ENCODE assay signal across 13 mouse cellular contexts in the genomic region with DNA sequence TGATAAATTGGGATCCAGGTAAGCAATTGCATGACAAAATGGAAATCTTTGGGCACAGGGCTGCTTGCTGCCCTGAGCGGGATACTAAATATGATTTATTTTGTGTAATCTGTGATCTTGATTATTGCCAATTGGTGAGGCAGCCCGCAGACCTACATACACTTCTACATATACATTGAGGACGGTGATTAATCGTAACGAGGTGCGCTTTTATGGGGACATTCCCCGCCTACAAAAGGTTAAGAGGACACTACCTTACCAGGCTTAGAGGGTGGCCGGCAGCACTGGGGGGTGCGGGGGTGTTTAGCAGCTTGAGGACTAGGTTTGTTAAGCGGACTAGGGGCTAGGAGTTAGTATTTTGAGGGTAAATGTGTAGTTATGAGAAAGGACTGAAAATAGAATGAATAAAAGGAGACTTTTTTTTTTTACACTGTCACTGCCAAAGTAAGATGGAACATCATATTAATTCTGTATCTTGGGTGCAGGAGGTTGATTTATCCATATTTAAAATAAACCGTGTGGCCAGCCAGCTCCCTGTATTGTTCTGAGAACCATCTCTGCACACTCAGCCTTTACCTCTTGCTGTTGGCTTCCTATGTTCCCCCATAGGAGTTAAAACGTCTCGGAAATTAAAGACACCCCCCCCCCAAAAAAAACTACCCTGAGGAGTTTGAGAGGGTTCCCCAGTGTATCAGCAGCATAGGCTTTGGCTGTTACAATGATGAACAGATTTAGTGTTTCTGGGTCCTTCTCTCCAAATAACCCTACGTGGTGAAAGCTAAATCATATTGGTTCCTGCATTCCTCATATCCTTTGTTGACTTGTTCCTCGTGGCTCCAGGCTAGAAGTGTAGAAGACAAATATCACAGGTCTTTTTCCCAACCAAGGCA. TPM values are rescaled to one million over a fixed set of nuclear protein-coding genes. Genes with fewer than 3 reads are reported as not detected.
DNase-seq lines count a peak whose midpoint lies in the region; ATAC-seq lines count a peak whose summit lies in the region.
"Had no signal": no experiment of that assay in that cellular context is flagged by ENCODE, and none has a peak within 500 bp of the region (broad histone marks: within the 10 kb centered on the region; RNA-seq: fewer than 3 reads in every experiment).

No protein-coding gene starts in this region.

- H3K4me1 ChIP-seq in heart, embryonic 13.5 days = peaks cover 19% of the 10 kb centered on the region
- peaks cover 3% of the 10 kb centered on the region; the same call in 1 of the 2 replicates for H3K4me1 ChIP-seq in hindbrain, embryonic 12.5 days

- H3K4me2 ChIP-seq in heart, embryonic 13.5 days = no peak overlapping the region
- H3K4me2 ChIP-seq in hindbrain, embryonic 12.5 days (replicated peaks) = peak overlapping the region; percentile 49

- WGBS in heart, embryonic 13.5 days = 4% methylated on average over 15 of the region's 15 CpGs
- 4% methylated on average over 15 of the region's 15 CpGs for WGBS in hindbrain, embryonic 12.5 days

- peaks cover 99% of the 10 kb centered on the region for H3K27me3 ChIP-seq in heart, embryonic 13.5 days (replicated peaks)
- H3K27me3 ChIP-seq in hindbrain, embryonic 12.5 days = peaks cover 93% of the 10 kb centered on the region

- H3K4me3 ChIP-seq in heart, embryonic 13.5 days = peak overlapping the region; percentile 29
- H3K4me3 ChIP-seq in hindbrain, embryonic 12.5 days = peak overlapping the region; percentile 44

- H3K9ac ChIP-seq in heart, embryonic 13.5 days = no peak overlapping the region
- peak overlapping the region; percentile 73 for H3K9ac ChIP-seq in hindbrain, embryonic 12.5 days
- H3K9ac ChIP-seq: forebrain, postnatal 0 days had no signal

- DNase-seq in heart, adult 9 months (ENCODE audit: low spot score in 2 of 2) = no peak
- peak; percentile 60 for DNase-seq in embryo, embryonic 10 days (ENCODE audit: low spot score)
- peak; percentile 63 for DNase-seq in neural tube, embryonic 10.5 days (ENCODE audit: extremely low spot score, low spot score)
- DNase-seq in gastrocnemius, postnatal 25 days = no peak
- no peak for DNase-seq in layer of hippocampus, adult 9-10 months (ENCODE audit: low spot score)
- no peak for DNase-seq in spleen, postnatal 4 days (ENCODE audit: low spot score in 2 of 2)
- DNase-seq: forebrain, postnatal 0 days; heart, postnatal 36 days; lung, adult 18-20 months had no signal

- no peaks in the 10 kb centered on the region for H3K36me3 ChIP-seq in heart, embryonic 13.5 days
- no peaks in the 10 kb centered on the region for H3K36me3 ChIP-seq in hindbrain, embryonic 12.5 days

- no peak overlapping the region for H3K27ac ChIP-seq in heart, embryonic 13.5 days (replicated peaks)
- H3K27ac ChIP-seq in hindbrain, embryonic 12.5 days = peak overlapping the region; percentile 97

- no peak for ATAC-seq in heart, embryonic 13.5 days (ENCODE audit: extremely low read depth, insufficient number of reproducible peaks, low FRiP score, low TSS enrichment)
- no peak for ATAC-seq in hindbrain, embryonic 12.5 days (ENCODE audit: low FRiP score)
- ATAC-seq: forebrain, postnatal 0 days; midbrain, embryonic 16.5 days had no signal

- H3K9me3 ChIP-seq in heart, embryonic 13.5 days = no peaks in the 10 kb centered on the region
- H3K9me3 ChIP-seq in hindbrain, embryonic 12.5 days (replicated peaks) = no peaks in the 10 kb centered on the region

RNA-seq across cellular contexts. Expression of a gene that starts 10.4 kb away (rescaled TPM):
- 0.09 TPM in 1 of 2 replicates, not detected in the other for polyA plus RNA-seq in heart, embryonic 13.5 days (2015; fragmentation: Nextera tagmentation; extraction: Ambion mirVana)
- 0.66 and 1.1 TPM in 2 replicates for polyA plus RNA-seq in hindbrain, embryonic 12.5 days (2016; fragmentation: Nextera tagmentation; extraction: Ambion mirVana)
- total RNA-seq in gastrocnemius, postnatal 25 days (2021) = under 1 TPM in 1 of 2 experiments, not detected in 1; 0.27 TPM
- total RNA-seq: forebrain, postnatal 0 days; heart, postnatal 36 days had no signal
- polyA plus RNA-seq: forebrain, postnatal 0 days; midbrain, embryonic 16.5 days had no signal

RNA-seq across cellular contexts. Expression of a gene that starts 25.2 kb away (rescaled TPM):
- polyA plus RNA-seq in heart, embryonic 13.5 days (2015; fragmentation: Nextera tagmentation; extraction: Ambion mirVana) = not detected in 2 replicates
- 3.6 and 4.6 TPM in 2 replicates for polyA plus RNA-seq in hindbrain, embryonic 12.5 days (2016; fragmentation: Nextera tagmentation; extraction: Ambion mirVana)
- 1 to 10 TPM; 1.4 to 2.2 TPM for total RNA-seq in gastrocnemius, postnatal 25 days (2021)
- total RNA-seq: forebrain, postnatal 0 days had no signal
- polyA plus RNA-seq: forebrain, postnatal 0 days; midbrain, embryonic 16.5 days had no signal

RNA-seq across cellular contexts. Expression of a gene that starts 25.2 kb away (rescaled TPM):
- polyA plus RNA-seq in heart, embryonic 13.5 days (2015; fragmentation: Nextera tagmentation; extraction: Ambion mirVana) = 0.74 and 0.89 TPM in 2 replicates
- polyA plus RNA-seq in hindbrain, embryonic 12.5 days (2016; fragmentation: Nextera tagmentation; extraction: Ambion mirVana) = 69.6 and 83.5 TPM in 2 replicates
- not detected for total RNA-seq in gastrocnemius, postnatal 25 days (2021)
- total RNA-seq: forebrain, postnatal 0 days; heart, postnatal 36 days had no signal
- polyA plus RNA-seq: forebrain, postnatal 0 days; midbrain, embryonic 16.5 days had no signal

RNA-seq across cellular contexts. Expression of a gene that starts 25.8 kb away (rescaled TPM):
- polyA plus RNA-seq in heart, embryonic 13.5 days (2015; fragmentation: Nextera tagmentation; extraction: Ambion mirVana) = not detected in 2 replicates
- polyA plus RNA-seq in hindbrain, embryonic 12.5 days (2016; fragmentation: Nextera tagmentation; extraction: Ambion mirVana) = 2.5 and 3.3 TPM in 2 replicates
- not detected for total RNA-seq in gastrocnemius, postnatal 25 days (2021)
- total RNA-seq: forebrain, postnatal 0 days; heart, postnatal 36 days had no signal
- polyA plus RNA-seq: forebrain, postnatal 0 days; midbrain, embryonic 16.5 days; testis, adult 2 months had no signal

RNA-seq across cellular contexts. Expression of a gene that starts 32.5 kb away (rescaled TPM):
- 0.07 and 0.23 TPM in 2 replicates for polyA plus RNA-seq in heart, embryonic 13.5 days (2015; fragmentation: Nextera tagmentation; extraction: Ambion mirVana)
- polyA plus RNA-seq in hindbrain, embryonic 12.5 days (2016; fragmentation: Nextera tagmentation; extraction: Ambion mirVana) = 0.14 and 0.46 TPM in 2 replicates
- 10 to 100 TPM; 11.7 to 30.6 TPM for total RNA-seq in gastrocnemius, postnatal 25 days (2021)
- polyA plus RNA-seq: midbrain, embryonic 16.5 days had no signal

Comparison
In these comparisons a context has a peak if more than half of its experiments do, and no peak if none do; other contexts are left out.
1. DNase-seq: peak in embryo, embryonic 10 days (single experiment) and neural tube, embryonic 10.5 days (single experiment); none in heart, adult 9 months (0 of 2), gastrocnemius, postnatal 25 days (single experiment), layer of hippocampus, adult 9-10 months (single experiment) and spleen, postnatal 4 days (0 of 2).
2. RNA of a gene that starts 25.2 kb away (polyA plus RNA-seq): 69.6 to 83.5 TPM in hindbrain, embryonic 12.5 days; 0.74 to 0.89 TPM in heart, embryonic 13.5 days; every median in the first group is over 10 times any median in the second.